Mouse (Mus musculus) midbrain, embryonic 16.5 days (tissue): ENCODE data around the gene Gm21987. TPM values are rescaled to one million over a fixed set of nuclear protein-coding genes. Genes with fewer than 3 reads are reported as not detected.

Experiments used
- ATAC-seq: fragments of 200-750 bp; cut with Nextera tagmentation; 2 replicates; pipeline ENCODE4 v1.8.0; 2017; ENCODE audit warnings: moderate TSS enrichment
- H3K27ac ChIP-seq: fragments of 300-500 bp; sonication (generic); 2 replicates; pipeline ENCODE4 v1.5.1; 2014; ENCODE audit warnings: mild to moderate bottlenecking, low read length, mixed read lengths
- H3K27me3 ChIP-seq: fragments of 300-500 bp; sonication (generic); 2 replicates; pipeline ENCODE4 v1.6.1; 2014; ENCODE audit warnings: low read depth, low read length, mixed read lengths; ENCODE audit not compliant: control insufficient read depth, insufficient read depth
- H3K36me3 ChIP-seq: fragments of 300-500 bp; sonication (generic); 2 replicates; pipeline ENCODE4 v1.6.1; 2014; ENCODE audit warnings: mild to moderate bottlenecking, low read length, moderate library complexity, mixed read lengths; ENCODE audit not compliant: control insufficient read depth, insufficient read depth
- H3K4me1 ChIP-seq: fragments of 300-500 bp; sonication (generic); 2 replicates; pipeline ENCODE4 v1.6.1; 2014; ENCODE audit warnings: mild to moderate bottlenecking, low read length, mixed read lengths; ENCODE audit not compliant: control insufficient read depth, insufficient read depth
- H3K4me2 ChIP-seq: fragments of 300-500 bp; sonication (generic); 2 replicates; pipeline ENCODE4 v1.6.1; 2014; ENCODE audit warnings: mild to moderate bottlenecking, low read length, mixed read lengths
- H3K4me3 ChIP-seq: fragments of 300-500 bp; sonication (generic); 2 replicates; pipeline ENCODE4 v1.5.1; 2014; ENCODE audit warnings: low read depth, mild to moderate bottlenecking, low read length, moderate library complexity, mixed read lengths
- H3K9ac ChIP-seq: fragments of 300-500 bp; sonication (generic); 2 replicates; pipeline ENCODE4 v1.6.1; 2014; ENCODE audit warnings: low read depth, low read length, mixed read lengths
- H3K9me3 ChIP-seq: fragments of 300-500 bp; sonication (generic); replicated peaks from 2 replicates; pipeline ENCODE4 v1.6.1; 2014; ENCODE audit warnings: mild to moderate bottlenecking, low read length, mixed read lengths; ENCODE audit not compliant: control insufficient read depth, poor library complexity, severe bottlenecking
- WGBS: fragments of 180-500 bp; shearing (Covaris S2); extraction: QIAGEN DNeasy Blood & Tissue Kit; methylation state at CpG from one replicate; pipeline ENCODE4 v1.1.7; 2014; 5-methylcytosine and 5-hydroxymethylcytosine counted together
- polyA plus RNA-seq: library from polyadenylated mRNA; unstranded; fragments of >200 nt; fragmentation: Nextera tagmentation; extraction: Ambion mirVana; gene quantifications from 2 replicates; pipeline ENCODE4 v1.2.1, GENCODE M21; 2015

Gm21987 gene
- polyA plus RNA-seq: not detected in 2 replicates

GRCm38 (mm10) chr16:38346529-38347325, at the start of gene Gm21987, which contains the start of gene Cox17:
Gene Gm21987, plus strand, starts transcription at chr16:38347040.
Gene Cox17, plus strand, starts transcription at chr16:38346991.
- Histone ChIP-seq H3K27ac (peak within 1 kb of the TSS; percentile 70), H3K9ac (peak within 1 kb of the TSS; percentile 80), H3K27me3 (no peaks in the 10 kb centered on the region), H3K9me3 (no peaks in the 10 kb centered on the region), H3K4me2 (peak within 1 kb of the TSS; percentile 66), H3K4me3 (peak within 1 kb of the TSS; percentile 64), H3K4me1 (peaks cover 8% of the 10 kb centered on the region), H3K36me3 (peaks cover 3% of the 10 kb centered on the region)
- peak; percentile 98 for ATAC-seq
- 3% methylated on average over 35 of the region's 35 CpGs for WGBS

- WGBS: 91% methylated on average over 6 of the region's 6 CpGs
- Histone ChIP-seq H3K4me1 (no peaks in the 10 kb centered on the region), H3K4me2 (no peak overlapping the region), H3K4me3 (no peak overlapping the region), H3K9ac (no peak overlapping the region), H3K9me3 (no peaks in the 10 kb centered on the region), H3K27me3 (no peaks in the 10 kb centered on the region), H3K36me3 (no peaks in the 10 kb centered on the region), H3K27ac (no peak overlapping the region)
- ATAC-seq: no peak
Measured at GRCm38 (mm10) chr16:38298410-38298809, 48.4 kb upstream of the Gm21987 start.

GRCm38 (mm10) chr16:38302367-38302766, 44.5 kb upstream of the Gm21987 start:
- Histone ChIP-seq H3K4me3 (no peak overlapping the region), H3K4me2 (no peak overlapping the region), H3K27ac (no peak overlapping the region), H3K36me3 (no peaks in the 10 kb centered on the region), H3K4me1 (peaks cover 4% of the 10 kb centered on the region), H3K9me3 (no peaks in the 10 kb centered on the region), H3K9ac (no peak overlapping the region), H3K27me3 (no peaks in the 10 kb centered on the region)
- WGBS: 95% methylated on average over 13 of the region's 13 CpGs
- ATAC-seq: no peak

GRCm38 (mm10) chr16:38304460-38305194, 42.2 kb upstream of the Gm21987 start:
- Histone ChIP-seq H3K27ac (no peak overlapping the region), H3K9ac (no peak overlapping the region), H3K4me3 (no peak overlapping the region), H3K9me3 (no peaks in the 10 kb centered on the region; the same call in 1 of the 2 replicates), H3K4me2 (no peak overlapping the region), H3K36me3 (no peaks in the 10 kb centered on the region), H3K4me1 (peaks cover 11% of the 10 kb centered on the region), H3K27me3 (no peaks in the 10 kb centered on the region)
- WGBS: 84% methylated on average over 17 of the region's 17 CpGs
- no peak for ATAC-seq

- 43% methylated on average over 18 of the region's 18 CpGs for WGBS
- H3K36me3 ChIP-seq: no peaks in the 10 kb centered on the region
- no peak overlapping the region for H3K4me2 ChIP-seq
- H3K4me1 ChIP-seq: peaks cover 11% of the 10 kb centered on the region
- no peaks in the 10 kb centered on the region for H3K27me3 ChIP-seq
- H3K4me3 ChIP-seq: no peak overlapping the region
- H3K9me3 ChIP-seq: no peaks in the 10 kb centered on the region; the same call in 1 of the 2 replicates
- no peak overlapping the region for H3K9ac ChIP-seq
- ATAC-seq: no peak
- H3K27ac ChIP-seq: 0 out of 2 replicates have a peak overlapping the region, but pooled peaks have one; percentile 11
Measured at GRCm38 (mm10) chr16:38306571-38307220, 40.1 kb upstream of the Gm21987 start.

- WGBS: 25% methylated on average over 5 of the region's 5 CpGs
- Histone ChIP-seq H3K36me3 (no peaks in the 10 kb centered on the region), H3K4me2 (no peak overlapping the region), H3K4me3 (no peak overlapping the region), H3K4me1 (peaks cover 11% of the 10 kb centered on the region), H3K27ac (peak overlapping the region; percentile 32; the same call in 1 of the 2 replicates), H3K9ac (no peak overlapping the region), H3K27me3 (no peaks in the 10 kb centered on the region), H3K9me3 (no peaks in the 10 kb centered on the region; the same call in 1 of the 2 replicates)
- ATAC-seq: no peak
Measured at GRCm38 (mm10) chr16:38307221-38307605, 39.6 kb upstream of the Gm21987 start.

- Histone ChIP-seq H3K4me3 (no peak overlapping the region), H3K9me3 (no peaks in the 10 kb centered on the region; the same call in 1 of the 2 replicates), H3K9ac (0 out of 2 replicates have a peak overlapping the region, but pooled peaks have one; percentile 44), H3K27me3 (no peaks in the 10 kb centered on the region), H3K36me3 (no peaks in the 10 kb centered on the region), H3K27ac (peak overlapping the region; percentile 60), H3K4me1 (peaks cover 11% of the 10 kb centered on the region), H3K4me2 (peak overlapping the region; percentile 36)
- 29% methylated on average over 7 of the region's 7 CpGs for WGBS
- ATAC-seq: no peak
Measured at GRCm38 (mm10) chr16:38307651-38308050, 39.2 kb upstream of the Gm21987 start.

- no peaks in the 10 kb centered on the region; the same call in 1 of the 2 replicates for H3K9me3 ChIP-seq
- H3K4me3 ChIP-seq: no peak overlapping the region; the same call in 1 of the 2 replicates
- no peak overlapping the region for H3K9ac ChIP-seq
- peak; percentile 79 for ATAC-seq
- peaks cover 11% of the 10 kb centered on the region for H3K4me1 ChIP-seq
- peak overlapping the region; percentile 60; the same call in 1 of the 2 replicates for H3K27ac ChIP-seq
- no peaks in the 10 kb centered on the region for H3K36me3 ChIP-seq
- WGBS: 39% methylated on average over 11 of the region's 11 CpGs
- H3K4me2 ChIP-seq: peak overlapping the region; percentile 36
- no peaks in the 10 kb centered on the region for H3K27me3 ChIP-seq
Measured at GRCm38 (mm10) chr16:38308195-38308594, 38.6 kb upstream of the Gm21987 start.
